Mouse (Mus musculus) large intestine, adult 2 months (tissue): ENCODE data around the gene Coq3. TPM values are rescaled to one million over a fixed set of nuclear protein-coding genes. Genes with fewer than 3 reads are reported as not detected.
A peak's percentile ranks its signal among the peaks of the same experiment; 100 is the strongest.

Source experiments
- DNase-seq: peaks from one replicate; pipeline ENCODE4 v3.0.0-alpha.2; 2012; ENCODE audit warnings: low read depth, low spot score
- whole genome bisulfite sequencing: fragments of 180-500 bp; shearing (Covaris S2); methylation state at CpG from one replicate; pipeline ENCODE4 v1.1.7; 2018; 5-methylcytosine and 5-hydroxymethylcytosine counted together
- polyA plus RNA-seq: library from polyadenylated mRNA; depleted of rRNA; stranded (reverse); fragments of >200 nt; gene quantifications from 2 replicates; pipeline ENCODE4 v1.2.3, GENCODE M21; 2012; rRNA removed

The Coq3 gene
- polyA plus RNA-seq: 3.2 and 4.2 TPM in 2 replicates

DNA sequence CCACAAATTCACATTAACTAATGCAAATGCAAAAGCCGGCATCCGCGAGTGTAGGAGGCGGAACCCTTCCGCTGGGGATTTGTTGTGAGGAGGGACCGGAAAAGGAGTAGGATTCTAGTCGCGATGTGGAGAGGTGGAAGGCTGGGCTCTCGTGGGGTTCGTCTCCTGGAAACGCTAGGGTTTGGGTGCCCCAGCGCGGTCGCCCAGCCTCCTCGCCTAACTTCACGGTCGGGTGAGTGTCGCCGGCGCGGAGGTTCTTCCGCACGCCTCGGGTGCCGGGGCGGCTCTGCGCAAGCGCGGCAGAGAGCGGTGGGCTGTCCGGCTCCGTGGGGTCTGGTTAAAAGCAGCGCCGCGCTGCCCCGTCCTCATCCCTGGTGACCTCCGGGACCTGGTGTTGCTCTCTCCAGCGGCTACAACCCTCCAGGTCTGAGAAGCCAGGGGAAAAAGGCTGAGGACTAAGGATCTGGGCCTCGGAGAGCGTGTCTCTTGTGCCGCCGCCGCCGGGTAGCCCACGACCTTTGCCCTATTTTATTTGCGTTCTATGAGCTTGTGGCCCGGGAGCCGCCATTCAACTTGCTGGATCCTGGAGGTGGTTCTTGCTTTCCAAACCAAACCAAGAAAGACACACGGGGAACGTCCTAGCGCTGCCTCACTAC lies at the start of gene Coq3:
Coq3 (plus strand) TSS at position 109 of the 656 bp plus-strand sequence.
- peak; percentile 48 for DNase-seq
- under 1% methylated on average over 51 of the region's 51 CpGs for WGBS

DNA sequence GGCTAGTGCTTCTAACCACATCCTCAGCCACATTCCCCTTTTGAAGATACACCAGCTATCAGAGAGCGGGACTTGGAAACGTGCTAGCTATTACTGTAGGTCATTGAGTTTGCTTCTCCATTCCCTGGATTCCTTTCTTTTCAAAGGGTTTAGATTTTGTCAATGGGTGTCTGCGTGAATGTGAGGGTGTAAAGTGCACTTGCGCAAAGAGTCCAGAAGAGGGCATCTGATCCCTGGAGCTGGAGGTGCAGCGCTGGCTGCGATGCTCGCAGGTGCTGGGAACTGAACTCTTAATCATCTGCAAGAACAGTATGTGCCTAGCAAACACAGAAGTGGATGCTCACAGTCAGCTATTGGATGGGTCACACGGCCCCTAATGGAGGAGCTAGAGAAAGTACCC lies 46.6 kb upstream of the Coq3 start:
- no peak for DNase-seq
- 97% methylated on average over 8 of the region's 8 CpGs for WGBS

DNA sequence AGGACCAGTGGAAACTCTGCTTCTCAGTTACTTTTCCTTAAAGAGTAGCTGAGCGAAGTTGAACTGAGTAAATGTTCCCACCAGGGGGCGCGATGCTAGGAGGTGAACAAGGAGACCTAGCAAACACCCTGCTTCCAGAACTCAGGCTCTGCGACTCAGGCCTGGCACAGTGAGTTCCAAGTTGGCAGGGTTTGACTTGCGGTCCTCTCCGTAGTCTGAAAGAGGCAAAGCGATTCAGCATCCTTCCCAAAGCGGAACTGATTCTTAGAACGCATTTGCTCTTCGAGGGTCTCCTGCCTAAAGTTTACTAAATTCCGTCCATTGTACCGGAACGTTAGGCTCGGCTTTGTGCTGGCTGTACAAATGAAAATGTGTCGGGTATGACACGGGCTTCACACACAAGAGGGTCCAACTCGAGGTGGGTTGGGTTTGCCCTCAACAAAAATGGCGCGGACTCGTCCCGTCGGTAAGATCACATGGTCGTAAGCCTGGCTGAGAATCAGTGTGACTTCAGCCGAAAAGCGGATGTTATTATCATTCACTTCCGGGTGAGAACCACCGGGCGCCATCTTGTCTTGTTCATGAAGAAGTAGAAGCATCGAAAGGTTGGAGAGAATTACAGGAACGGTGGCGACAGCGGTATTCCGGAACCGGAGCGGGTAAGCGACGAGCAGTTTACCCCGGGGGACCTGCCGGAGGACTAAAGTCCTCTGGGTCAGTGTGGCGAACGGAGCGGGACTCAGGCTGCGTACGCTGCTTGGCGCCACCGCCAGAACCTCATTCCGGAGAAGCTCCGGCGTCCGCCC lies 31.8 kb upstream of the Coq3 start, which contains the start of gene Pnisr:
Pnisr (plus strand) TSS at position 103 of the 806 bp plus-strand sequence.
- under 1% methylated on average over 50 of the region's 50 CpGs for WGBS

GRCm38 (mm10) chr4:21848287-21848630 lies 31.2 kb upstream of the Coq3 start:
- DNase-seq: peak; percentile 57
- WGBS: under 1% methylated on average over 24 of the region's 24 CpGs

More for the DNA sequence above, 31.8 kb upstream of the Coq3 start, which contains the start of gene Pnisr:
- DNase-seq: peak; percentile 95

DNA sequence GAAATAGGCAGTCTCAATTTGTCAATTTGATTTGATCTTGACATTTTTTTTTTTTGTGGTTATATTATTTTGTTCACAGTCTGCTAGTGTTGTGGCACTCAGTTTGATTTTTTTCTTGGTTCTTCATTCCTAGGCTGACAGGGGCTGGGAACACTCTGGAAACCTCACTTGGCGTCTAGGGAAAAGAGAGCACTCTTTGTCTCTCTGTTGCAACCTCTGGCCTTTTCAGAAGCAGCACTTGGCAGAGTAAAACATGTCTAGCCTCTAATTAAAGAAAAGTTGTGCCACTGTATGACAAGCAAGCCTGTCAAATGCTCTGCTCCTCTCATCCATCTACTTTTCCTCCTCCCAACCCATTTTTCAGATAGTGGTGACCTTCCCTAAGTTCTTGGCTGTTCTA lies 22.0 kb upstream of the Coq3 start:
- no peak for DNase-seq
- WGBS: 77% methylated on average over 1 of the region's 1 CpGs

GRCm38 (mm10) chr4:21865226-21865625 lies 14.2 kb upstream of the Coq3 start:
- no peak for DNase-seq
- 96% methylated on average over 1 of the region's 1 CpGs for WGBS

DNA sequence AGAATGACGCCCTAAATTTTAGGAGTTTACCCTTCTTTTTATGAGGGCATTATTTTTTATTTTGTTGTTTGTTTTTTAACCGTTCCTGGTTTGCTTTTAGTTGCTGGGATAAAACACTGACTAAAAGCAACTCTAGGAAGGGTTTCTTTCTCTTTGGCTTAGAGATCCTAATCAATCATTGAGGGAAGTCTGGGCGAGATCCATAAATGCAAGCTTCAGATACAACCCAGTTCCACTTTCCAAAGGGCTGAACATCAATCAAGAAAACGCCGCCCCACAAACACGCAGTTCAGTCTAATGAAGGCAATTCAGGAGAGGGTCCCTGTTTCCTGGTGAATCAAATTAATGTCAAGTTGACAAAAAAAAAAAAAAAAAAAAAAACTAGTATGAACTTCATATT lies 697 bp upstream of the Coq3 start:
- DNase-seq: no peak
- WGBS: 3% methylated on average over 6 of the region's 6 CpGs

DNA sequence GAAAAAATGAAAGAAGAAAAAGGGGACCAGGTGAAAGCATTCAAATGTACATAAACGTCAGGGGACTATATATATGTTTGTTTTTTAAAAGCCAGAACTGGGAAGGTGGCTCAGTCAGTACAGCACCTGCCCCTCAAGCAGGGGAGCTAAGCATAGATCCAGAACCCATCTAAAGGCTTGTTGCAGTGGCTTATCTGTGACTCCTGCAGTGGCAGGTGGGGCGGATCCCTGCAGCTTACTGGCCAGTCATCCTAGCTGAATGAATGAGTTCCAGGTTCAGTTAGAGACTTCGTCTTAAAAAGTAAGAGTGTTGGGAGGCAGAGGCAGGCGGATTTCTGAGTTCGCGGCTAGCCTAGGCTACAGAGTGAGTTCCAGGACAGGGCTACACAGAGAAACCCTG lies 3.3 kb downstream of the Coq3 start:
- 94% methylated on average over 6 of the region's 6 CpGs for WGBS
- no peak for DNase-seq

DNA sequence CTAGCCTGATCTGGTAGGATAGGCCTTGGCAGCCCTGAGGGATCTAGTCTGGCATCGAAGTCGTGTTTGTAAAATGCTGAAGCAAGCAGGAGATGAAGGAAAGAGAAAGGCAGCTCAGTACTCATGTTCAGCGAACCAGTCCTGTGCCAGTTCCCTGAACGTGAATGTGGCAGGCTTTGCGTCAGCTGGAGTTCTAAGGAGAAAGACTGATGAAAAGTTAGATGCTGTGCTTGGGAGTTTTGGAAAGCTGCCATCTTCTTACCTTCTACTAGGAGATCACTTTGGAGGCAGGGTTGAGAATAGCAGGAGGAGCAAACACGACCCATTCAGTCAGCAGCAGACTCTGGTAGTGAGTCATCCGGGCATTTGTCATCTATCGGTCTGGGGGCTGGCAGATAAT lies 6.4 kb downstream of the Coq3 start:
- no peak for DNase-seq
- WGBS: 85% methylated on average over 8 of the region's 8 CpGs

DNA sequence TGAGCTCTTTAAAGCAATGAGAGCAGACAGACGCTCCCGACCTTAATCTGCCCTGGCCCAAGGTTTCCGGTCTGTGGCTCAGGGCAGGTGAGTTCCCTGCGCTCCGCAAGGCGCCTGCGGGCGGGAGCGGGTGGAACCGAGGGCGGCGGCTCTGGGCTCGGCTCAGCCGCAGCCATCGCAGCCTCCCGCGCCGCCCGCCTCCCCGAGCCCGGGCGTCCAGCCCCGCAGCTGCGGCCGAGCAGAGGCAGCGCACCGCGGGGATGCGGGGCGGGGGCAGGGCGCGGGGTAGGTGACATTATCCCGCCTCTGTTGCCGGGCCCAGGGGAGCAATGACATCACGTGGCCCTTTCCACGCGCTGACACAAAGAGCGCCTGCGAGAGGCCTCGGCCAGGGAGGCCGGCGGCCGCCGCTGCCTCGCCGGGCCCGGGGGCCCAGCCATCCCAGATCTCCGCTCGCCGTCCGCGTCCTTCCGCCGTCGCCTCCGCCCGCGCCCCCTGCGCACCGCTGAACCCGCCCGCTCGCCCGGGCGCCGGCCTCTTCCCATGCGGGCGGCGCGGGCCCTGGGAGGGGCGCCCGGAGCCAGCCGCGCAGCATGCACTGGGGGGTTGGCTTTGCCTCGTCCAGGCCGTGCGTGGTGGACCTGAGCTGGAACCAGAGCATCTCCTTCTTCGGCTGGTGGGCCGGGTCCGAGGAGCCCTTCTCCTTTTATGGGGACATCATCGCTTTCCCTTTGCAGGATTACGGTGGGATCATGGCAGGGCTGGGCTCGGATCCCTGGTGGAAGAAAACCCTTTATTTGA lies 51.7 kb downstream of the Coq3 start, which contains the start of gene Faxc:
Faxc (plus strand) TSS at position 359 of the 801 bp plus-strand sequence.
- DNase-seq: no peak
- WGBS: 1% methylated on average over 83 of the region's 83 CpGs

DNA sequence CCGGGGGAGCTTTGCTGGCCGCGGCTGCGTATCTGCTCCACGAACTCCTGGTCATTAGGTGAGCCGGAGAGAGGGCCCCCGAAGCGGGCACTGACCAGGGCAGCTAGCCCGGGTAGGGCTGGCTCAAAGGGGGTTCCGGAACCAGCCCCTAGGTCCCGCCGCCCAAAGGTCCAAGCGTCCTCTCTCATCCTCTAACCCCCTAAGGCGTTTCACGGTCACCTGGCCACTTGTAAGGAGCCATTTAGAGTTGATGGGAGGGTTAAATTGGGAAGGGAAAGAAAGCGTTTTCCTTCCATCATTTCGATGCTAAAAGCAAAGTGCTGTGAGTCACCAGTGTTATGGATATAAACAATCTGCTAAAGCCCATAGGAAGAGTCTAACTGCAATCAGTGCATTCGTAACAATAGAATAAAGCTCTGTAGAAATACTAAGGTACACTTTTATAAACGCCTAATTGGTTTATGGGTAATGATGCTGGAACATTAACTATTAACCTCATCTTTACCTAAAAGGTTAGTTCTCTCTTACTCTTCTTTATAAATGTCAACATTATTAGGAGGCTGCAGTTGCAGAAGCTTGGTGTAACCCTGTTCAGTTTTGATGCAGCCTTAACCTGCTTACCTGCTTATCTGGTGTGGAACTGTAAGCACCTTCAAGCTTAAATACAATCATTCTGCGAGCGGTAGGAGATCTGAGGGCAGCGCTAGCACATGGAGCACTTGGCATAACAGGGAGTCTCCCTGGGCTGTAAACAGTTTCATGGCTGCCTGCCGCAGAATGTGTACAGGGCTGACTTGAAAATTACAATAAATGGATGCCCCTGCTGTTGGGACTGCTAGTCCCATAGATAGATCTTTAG lies 52.5 kb downstream of the Coq3 start:
- DNase-seq: no peak
- 11% methylated on average over 23 of the region's 23 CpGs for WGBS

- DNase-seq: no peak
- 84% methylated on average over 2 of the region's 2 CpGs for WGBS
These were observed 55.9 kb downstream of the Coq3 start for GRCm38 (mm10) chr4:21935378-21935777.

- DNase-seq: no peak
- 87% methylated on average over 9 of the region's 9 CpGs for WGBS
These were observed 57.0 kb downstream of the Coq3 start for GRCm38 (mm10) chr4:21936424-21936823.

DNA sequence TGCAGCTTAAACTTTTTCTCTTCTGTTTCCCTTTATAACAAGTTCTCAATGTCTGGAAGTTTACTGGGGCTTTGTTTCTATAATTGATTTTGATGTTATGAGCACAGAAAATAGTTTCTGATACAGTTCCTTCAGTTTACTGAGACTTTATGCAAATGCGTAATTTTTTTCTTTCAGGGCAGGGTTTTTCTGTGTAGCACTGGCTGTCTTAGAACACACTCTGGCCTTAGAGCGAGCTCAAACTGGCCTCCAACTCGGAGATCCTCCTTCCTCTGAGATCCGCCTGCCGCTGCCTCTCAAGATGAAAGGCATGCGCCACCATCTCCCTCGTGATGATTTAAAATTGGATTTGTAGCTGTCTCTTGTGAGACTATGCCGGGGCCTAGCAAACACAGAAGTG lies 58.4 kb downstream of the Coq3 start:
- WGBS: 89% methylated on average over 8 of the region's 8 CpGs
- DNase-seq: no peak

DNA sequence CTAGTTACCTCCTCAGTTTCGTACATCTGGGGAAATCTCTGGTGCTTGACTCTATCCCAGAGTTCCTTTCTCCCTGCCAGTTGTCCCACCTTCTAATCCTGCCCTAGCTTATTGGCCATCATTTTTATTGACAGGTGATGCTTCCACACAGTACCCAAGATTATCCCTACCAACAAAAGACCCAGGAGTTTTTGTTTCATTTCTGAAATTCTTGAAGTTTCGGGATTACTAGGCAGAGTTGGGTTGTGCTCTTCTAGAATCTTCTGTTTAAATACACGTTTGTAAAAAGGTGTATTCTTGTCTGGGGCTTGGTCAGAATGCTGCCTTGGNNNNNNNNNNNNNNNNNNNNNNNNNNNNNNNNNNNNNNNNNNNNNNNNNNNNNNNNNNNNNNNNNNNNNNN lies 65.2 kb downstream of the Coq3 start:
- DNase-seq: no peak
- WGBS: 74% methylated on average over 3 of the region's 3 CpGs

DNA sequence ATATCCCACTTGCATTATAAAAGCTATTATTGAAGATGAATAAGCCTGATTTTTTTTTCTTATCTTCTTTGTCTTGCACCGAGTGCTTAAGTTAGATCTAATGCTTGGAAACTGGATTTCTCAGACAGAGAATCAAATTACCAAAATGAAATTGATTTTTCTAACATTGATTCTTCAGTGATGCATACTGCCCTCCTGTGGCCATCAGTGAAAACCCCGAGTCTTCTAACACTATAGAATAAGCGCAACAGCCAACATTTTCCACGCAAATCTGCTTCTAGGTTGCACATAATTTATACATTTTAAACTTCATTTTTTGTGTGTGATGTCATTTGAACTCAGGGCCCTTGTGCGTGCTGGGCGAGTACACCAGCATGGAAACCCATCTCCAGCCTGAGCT lies 72.0 kb downstream of the Coq3 start:
- DNase-seq: no peak
- WGBS: 31% methylated on average over 6 of the region's 6 CpGs

- DNase-seq: no peak
- 45% methylated on average over 2 of the region's 2 CpGs for WGBS
These were observed 72.8 kb downstream of the Coq3 start for GRCm38 (mm10) chr4:21952255-21952654.

GRCm38 (mm10) chr4:21957570-21958321 lies 78.3 kb downstream of the Coq3 start:
- DNase-seq: no peak

More at GRCm38 (mm10) chr4:21957570-21958321, 78.3 kb downstream of the Coq3 start:
- WGBS: 60% methylated on average over 7 of the region's 7 CpGs
